Mouse (Mus musculus) hindbrain, embryonic 13.5 days (tissue): ENCODE measurements around the gene Olfr403. TPM values are rescaled to one million over a fixed set of nuclear protein-coding genes. Genes with fewer than 3 reads are reported as not detected.
"Not testable (repeated sequence)": the region's sequence is repeated elsewhere in the genome, so short reads cannot be mapped to it uniquely, and the experiment has no call there.

Source experiments
- ATAC-seq: fragments of 200-750 bp; cut with Nextera tagmentation; 2 replicates; pipeline ENCODE4 v1.8.0; 2017; ENCODE audit warnings: moderate TSS enrichment; ENCODE audit not compliant: low FRiP score
- H3K27ac ChIP-seq: fragments of 300-500 bp; sonication (generic); 2 replicates; pipeline ENCODE4 v1.5.1; 2015; ENCODE audit warnings: inconsistent platforms, mild to moderate bottlenecking, moderate library complexity
- H3K27me3 ChIP-seq: fragments of 300-500 bp; sonication (generic); 2 replicates; pipeline ENCODE4 v1.6.1; 2015; ENCODE audit warnings: mild to moderate bottlenecking, inconsistent platforms
- H3K36me3 ChIP-seq: fragments of 300-500 bp; sonication (generic); 2 replicates; pipeline ENCODE4 v1.6.1; 2015; ENCODE audit warnings: mild to moderate bottlenecking, inconsistent platforms
- H3K4me1 ChIP-seq: fragments of 300-500 bp; sonication (generic); replicated peaks from 2 replicates; pipeline ENCODE4 v1.6.1; 2015; ENCODE audit warnings: inconsistent platforms
- H3K4me2 ChIP-seq: fragments of 300-500 bp; sonication (generic); 2 replicates; pipeline ENCODE4 v1.6.1; 2015; ENCODE audit warnings: inconsistent platforms, mild to moderate bottlenecking, moderate library complexity
- H3K4me3 ChIP-seq: fragments of 300-500 bp; sonication (generic); 2 replicates; pipeline ENCODE4 v1.5.1; 2015; ENCODE audit warnings: mild to moderate bottlenecking, inconsistent platforms
- H3K9ac ChIP-seq: fragments of 300-500 bp; sonication (generic); 2 replicates; pipeline ENCODE4 v1.6.1; 2015; ENCODE audit warnings: mild to moderate bottlenecking, inconsistent platforms
- H3K9me3 ChIP-seq: fragments of 300-500 bp; sonication (generic); 2 replicates; pipeline ENCODE4 v1.6.1; 2016; ENCODE audit warnings: inconsistent platforms
- WGBS: fragments of 180-500 bp; shearing (Covaris S2); methylation state at CpG from one replicate; pipeline ENCODE4 v1.1.7; 2015; 5-methylcytosine and 5-hydroxymethylcytosine counted together
- polyA plus RNA-seq: library from polyadenylated mRNA; unstranded; fragments of >200 nt; fragmentation: Nextera tagmentation; extraction: Ambion mirVana; gene quantifications from 2 replicates; pipeline ENCODE4 v1.2.1, GENCODE M21; 2015

Gene Olfr403
- not detected in 2 replicates for polyA plus RNA-seq

- H3K27me3 ChIP-seq, result no peaks in the 10 kb centered on the region
- no peak for ATAC-seq
- H3K4me1 ChIP-seq, result no peaks in the 10 kb centered on the region
- H3K4me3 ChIP-seq, result no peak within 1 kb of the TSS
- H3K9ac ChIP-seq, result no peak within 1 kb of the TSS
- no peak within 1 kb of the TSS for H3K27ac ChIP-seq
- peaks cover 29% of the 10 kb centered on the region for H3K9me3 ChIP-seq
- H3K36me3 ChIP-seq, result no peaks in the 10 kb centered on the region
- H3K4me2 ChIP-seq, result no peak within 1 kb of the TSS
Measured at GRCm38 (mm10) chr11:74185949-74186348, at the start of gene Olfr403. TSS of gene Olfr403 (plus strand) at chr11:74186249.

DNA sequence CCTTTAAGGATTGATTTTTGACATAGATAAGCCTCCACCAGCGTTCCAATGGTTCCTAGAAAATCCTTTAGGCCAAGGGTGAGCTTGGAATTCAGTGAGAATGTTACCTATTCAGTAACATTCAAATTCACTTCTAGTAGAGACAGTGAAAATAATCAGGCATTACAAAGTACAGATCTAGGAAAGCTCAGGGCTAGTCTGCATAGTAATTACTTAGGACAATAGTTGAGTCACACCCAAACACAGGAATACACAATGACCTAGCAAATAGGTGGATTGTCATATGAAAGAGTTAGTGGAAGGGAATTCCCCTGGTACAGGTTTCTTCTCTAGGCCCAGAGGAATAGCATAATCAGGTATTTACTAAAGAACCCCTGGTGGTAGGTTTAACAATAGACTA, 46.0 kb upstream of the Olfr403 start:
- 35% methylated on average over 1 of the region's 1 CpGs for WGBS
- ATAC-seq, H3K4me1 ChIP-seq, H3K9ac ChIP-seq, H3K36me3 ChIP-seq, H3K4me2 ChIP-seq, H3K27ac ChIP-seq, H3K27me3 ChIP-seq, H3K4me3 ChIP-seq: not testable (repeated sequence)
- H3K9me3 ChIP-seq, result peaks cover 63% of the 10 kb centered on the region

DNA sequence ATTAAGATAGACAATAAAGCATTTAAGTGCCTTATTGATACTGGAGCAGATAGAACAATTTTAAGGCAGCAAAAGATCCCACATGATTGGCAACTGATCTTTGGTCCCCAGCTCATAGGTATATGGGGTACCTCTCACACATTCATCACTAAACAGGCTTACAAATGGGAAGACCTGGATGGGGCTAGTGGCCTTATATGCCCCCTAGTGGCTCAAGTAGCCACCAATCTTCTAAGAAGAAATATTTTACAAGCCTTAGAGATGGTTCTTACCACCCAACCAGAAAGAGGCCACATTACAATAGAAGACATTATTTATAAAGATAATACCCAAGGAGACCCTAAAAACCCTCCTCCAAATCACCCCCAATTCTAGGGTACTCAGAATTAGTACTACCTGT, 40.2 kb upstream of the Olfr403 start:
- no peak overlapping the region for H3K27ac ChIP-seq
- no peaks in the 10 kb centered on the region for H3K36me3 ChIP-seq
- peaks cover 33% of the 10 kb centered on the region for H3K9me3 ChIP-seq
- no peaks in the 10 kb centered on the region for H3K27me3 ChIP-seq
- no peak overlapping the region for H3K4me2 ChIP-seq
- H3K4me1 ChIP-seq, result no peaks in the 10 kb centered on the region
- no peak for ATAC-seq
- H3K9ac ChIP-seq, result no peak overlapping the region
- H3K4me3 ChIP-seq, result no peak overlapping the region

GRCm38 (mm10) chr11:74153229-74153628, 32.8 kb upstream of the Olfr403 start, which contains the start of gene Olfr402:
TSS of gene Olfr402 (plus strand) at chr11:74153529.
- Histone ChIP-seq H3K27ac (no peak within 1 kb of the TSS), H3K4me3 (no peak within 1 kb of the TSS), H3K9ac (no peak within 1 kb of the TSS), H3K4me2 (no peak within 1 kb of the TSS), H3K36me3 (no peaks in the 10 kb centered on the region), H3K9me3 (peaks cover 22% of the 10 kb centered on the region), H3K4me1 (no peaks in the 10 kb centered on the region), H3K27me3 (no peaks in the 10 kb centered on the region)
- ATAC-seq, result no peak
- WGBS, result 61% methylated on average over 3 of the region's 3 CpGs

- H3K9me3 ChIP-seq, result peaks cover 17% of the 10 kb centered on the region
- H3K27ac ChIP-seq, result no peak overlapping the region
- H3K27me3 ChIP-seq, result no peaks in the 10 kb centered on the region
- no peak overlapping the region for H3K4me2 ChIP-seq
- H3K9ac ChIP-seq, result no peak overlapping the region
- no peak overlapping the region for H3K4me3 ChIP-seq
- no peaks in the 10 kb centered on the region for H3K4me1 ChIP-seq
- H3K36me3 ChIP-seq, result no peaks in the 10 kb centered on the region
- no peak for ATAC-seq
Measured at GRCm38 (mm10) chr11:74168771-74169170, 17.3 kb upstream of the Olfr403 start.

GRCm38 (mm10) chr11:74183168-74183567, 2.9 kb upstream of the Olfr403 start:
- H3K4me2 ChIP-seq, result no peak overlapping the region
- 82% methylated on average over 4 of the region's 4 CpGs for WGBS
- no peaks in the 10 kb centered on the region for H3K36me3 ChIP-seq
- ATAC-seq, result no peak
- no peaks in the 10 kb centered on the region for H3K27me3 ChIP-seq
- no peak overlapping the region for H3K27ac ChIP-seq
- peaks cover 24% of the 10 kb centered on the region for H3K9me3 ChIP-seq
- no peaks in the 10 kb centered on the region for H3K4me1 ChIP-seq
- H3K9ac ChIP-seq, result no peak overlapping the region
- no peak overlapping the region for H3K4me3 ChIP-seq

DNA sequence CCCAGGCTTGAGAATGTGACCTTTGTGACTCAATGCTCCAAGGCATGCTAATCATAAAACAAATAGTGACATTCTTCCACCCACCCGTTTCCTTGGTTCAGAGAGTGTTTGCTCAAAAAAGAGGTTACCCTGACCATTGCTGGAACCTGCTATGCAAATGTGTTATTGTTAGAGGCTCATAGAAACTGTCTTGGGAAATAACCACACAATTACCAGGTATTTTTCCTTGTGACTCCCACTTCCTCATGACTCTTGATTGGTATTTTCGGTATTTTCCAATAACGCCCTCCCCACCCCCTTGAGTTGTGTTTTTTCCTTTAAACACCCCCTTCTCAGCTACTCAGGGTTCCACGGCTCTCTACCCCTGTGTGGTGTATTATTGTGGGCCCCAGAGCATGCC, 2.3 kb upstream of the Olfr403 start:
- no peak overlapping the region for H3K4me2 ChIP-seq
- H3K36me3 ChIP-seq, result no peaks in the 10 kb centered on the region
- H3K4me3 ChIP-seq, result no peak overlapping the region
- no peak overlapping the region for H3K9ac ChIP-seq
- H3K27me3 ChIP-seq, result no peaks in the 10 kb centered on the region
- H3K27ac ChIP-seq, result no peak overlapping the region
- ATAC-seq, result no peak
- H3K4me1 ChIP-seq, result no peaks in the 10 kb centered on the region
- 85% methylated on average over 4 of the region's 4 CpGs for WGBS
- H3K9me3 ChIP-seq, result peaks cover 27% of the 10 kb centered on the region

DNA sequence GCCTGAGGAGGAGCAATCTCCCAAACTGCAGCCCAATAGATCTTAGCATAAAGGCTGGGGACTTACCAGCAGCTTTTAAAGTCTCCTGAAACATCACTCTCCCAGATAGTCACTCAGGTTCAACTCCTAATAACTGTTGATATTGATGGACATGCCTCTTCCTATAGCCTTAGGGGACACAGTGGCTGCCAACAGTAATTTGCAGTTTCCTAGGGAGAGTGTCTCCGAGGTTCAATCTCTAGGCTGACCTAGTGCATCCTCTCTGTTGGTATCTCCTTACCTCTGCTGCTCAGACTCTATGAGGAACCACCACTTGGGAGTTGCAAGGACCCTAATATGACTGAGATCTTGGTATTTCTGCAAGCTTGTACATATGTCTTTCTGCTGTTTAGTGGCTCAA, 25.2 kb downstream of the Olfr403 start, which contains the start of gene Olfr43:
TSS of gene Olfr43 (minus strand) at position 101 of the 400 bp plus-strand sequence.
- Histone ChIP-seq H3K9me3 (peaks cover 7% of the 10 kb centered on the region), H3K27ac (no peak within 1 kb of the TSS), H3K4me2 (no peak within 1 kb of the TSS), H3K4me1 (no peaks in the 10 kb centered on the region), H3K36me3 (no peaks in the 10 kb centered on the region), H3K27me3 (no peaks in the 10 kb centered on the region), H3K4me3 (no peak within 1 kb of the TSS), H3K9ac (no peak within 1 kb of the TSS)
- ATAC-seq, result no peak
- WGBS, result 57% methylated on average over 1 of the region's 1 CpGs

- Histone ChIP-seq H3K4me2 (no peak overlapping the region), H3K27me3 (no peaks in the 10 kb centered on the region), H3K9ac (no peak overlapping the region), H3K36me3 (no peaks in the 10 kb centered on the region), H3K4me1 (no peaks in the 10 kb centered on the region), H3K27ac (no peak overlapping the region), H3K9me3 (peaks cover 13% of the 10 kb centered on the region; the same call in 1 of the 2 replicates), H3K4me3 (no peak overlapping the region)
- ATAC-seq, result no peak
- 95% methylated on average over 3 of the region's 3 CpGs for WGBS
Measured at GRCm38 (mm10) chr11:74241201-74241600, 55.2 kb downstream of the Olfr403 start.

Other genes starting within 250 kb of the Olfr403 start
- not detected in 2 replicates for gene Olfr23, start 249.6 kb upstream of the Olfr403 start, polyA plus RNA-seq
- gene Olfr397, start 225.4 kb upstream of the Olfr403 start, polyA plus RNA-seq, result not detected in 2 replicates
- 0.04 TPM in 1 of 2 replicates, not detected in the other for gene Olfr398, start 195.8 kb upstream of the Olfr403 start, polyA plus RNA-seq
- not detected in 2 replicates for gene Olfr139, start 129.7 kb upstream of the Olfr403 start, polyA plus RNA-seq
- gene Olfr399, start 129.6 kb upstream of the Olfr403 start, polyA plus RNA-seq, result not detected in 2 replicates
- gene Zfp616, start 116.3 kb upstream of the Olfr403 start, polyA plus RNA-seq, result not detected in 2 replicates
- not detected in 2 replicates for gene Olfr401, start 72.5 kb upstream of the Olfr403 start, polyA plus RNA-seq
- not detected in 2 replicates for gene Olfr402, start 32.7 kb upstream of the Olfr403 start, polyA plus RNA-seq
- not detected in 2 replicates for gene Olfr43, start 25.1 kb downstream of the Olfr403 start, polyA plus RNA-seq
- not detected in 2 replicates for gene Olfr406, start 73.6 kb downstream of the Olfr403 start, polyA plus RNA-seq
- not detected in 2 replicates for gene Olfr59, start 97.5 kb downstream of the Olfr403 start, polyA plus RNA-seq
- gene Olfr410, start 151.8 kb downstream of the Olfr403 start, polyA plus RNA-seq, result not detected in 2 replicates
- gene Olfr411, start 166.4 kb downstream of the Olfr403 start, polyA plus RNA-seq, result not detected in 2 replicates
- not detected in 2 replicates for gene Olfr412, start 175.8 kb downstream of the Olfr403 start, polyA plus RNA-seq